Mouse (Mus musculus): ENCODE measurements at regions not wholly inside any gene's neighbourhood (a gene's known extent, or its start where the extent isn't known, plus 50 kb on each side); places are given as distances from the start of the nearest gene placed in this dataset.

DNA sequence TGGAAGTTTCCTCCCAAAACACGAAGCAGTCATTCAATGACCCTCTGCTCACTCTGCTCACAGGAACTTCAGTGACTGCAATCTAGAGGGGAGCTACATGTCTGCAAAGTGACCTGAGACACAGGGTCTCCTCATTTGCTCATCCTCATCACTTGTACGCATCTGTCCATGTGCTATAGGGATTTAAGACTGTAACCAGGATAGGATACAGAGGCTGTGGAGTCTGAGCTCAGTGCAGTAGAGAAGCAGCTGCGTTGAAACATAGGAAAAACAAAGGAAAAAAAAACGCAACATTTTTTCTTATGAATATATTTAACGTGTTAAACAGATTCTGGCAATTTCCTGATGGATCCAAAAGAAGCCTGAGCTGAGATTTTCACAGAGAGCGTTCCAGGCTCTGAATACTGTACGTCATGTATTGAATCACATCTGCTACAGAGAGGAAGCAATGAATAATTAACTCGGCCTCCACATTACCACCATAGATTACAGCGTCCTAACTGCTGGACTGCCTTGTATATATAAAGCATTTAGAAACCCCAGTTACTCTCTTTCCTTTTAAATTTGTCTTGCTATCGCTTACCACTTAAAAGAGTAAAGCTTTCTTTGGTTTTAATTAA lies 183.7 kb upstream of the Gm12695 start:
- no peak for DNase-seq (ENCODE audit: extremely low read depth, low read depth, low spot score)
